Mouse (Mus musculus): ENCODE data around the gene Ptprg.

The Ptprg gene

DNA sequence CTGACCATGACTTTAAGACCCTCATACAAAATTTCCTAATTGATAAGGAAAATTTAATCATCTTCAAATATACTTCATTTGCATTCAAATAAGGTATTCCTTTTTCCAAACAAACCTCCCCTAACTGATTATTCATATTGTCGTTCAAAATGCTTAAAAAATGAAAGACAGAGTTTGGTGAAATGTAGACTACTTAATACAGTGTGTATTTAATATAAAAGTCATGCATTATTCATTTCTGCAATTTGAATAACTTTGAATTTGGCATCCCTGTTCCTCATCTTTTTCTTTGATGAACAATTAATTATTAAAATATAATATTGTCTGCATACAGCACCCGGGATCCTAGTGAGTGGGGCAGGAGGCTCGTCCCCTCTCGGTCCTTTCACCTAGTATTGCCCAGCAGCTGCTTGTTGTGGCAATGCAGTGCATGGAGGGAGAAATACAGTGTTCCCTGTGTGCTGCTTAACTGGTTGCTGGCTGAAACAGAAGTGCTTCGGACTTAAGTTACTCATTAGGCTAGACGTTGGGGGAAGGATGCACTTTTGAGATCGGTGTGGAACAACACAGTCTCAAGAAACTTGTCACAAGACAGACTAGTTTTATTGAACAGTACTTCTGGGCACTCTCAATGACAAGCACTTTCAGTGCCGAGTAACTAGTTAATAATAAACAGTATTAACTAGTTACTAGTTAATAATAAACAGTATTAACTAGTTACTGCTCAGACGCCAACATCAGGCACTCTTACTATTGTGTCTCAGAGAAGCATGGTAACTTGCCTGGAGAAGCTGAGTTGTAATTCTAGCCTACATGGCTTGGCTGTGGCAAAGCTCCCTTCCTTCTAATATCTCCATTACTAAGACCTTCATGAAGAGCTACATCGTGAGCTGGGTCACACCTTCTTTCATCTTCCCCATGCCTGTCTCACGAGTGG is 549.3 kb downstream of the Ptprg start:
- no peak for DNase-seq (ENCODE audit: low spot score)

DNA sequence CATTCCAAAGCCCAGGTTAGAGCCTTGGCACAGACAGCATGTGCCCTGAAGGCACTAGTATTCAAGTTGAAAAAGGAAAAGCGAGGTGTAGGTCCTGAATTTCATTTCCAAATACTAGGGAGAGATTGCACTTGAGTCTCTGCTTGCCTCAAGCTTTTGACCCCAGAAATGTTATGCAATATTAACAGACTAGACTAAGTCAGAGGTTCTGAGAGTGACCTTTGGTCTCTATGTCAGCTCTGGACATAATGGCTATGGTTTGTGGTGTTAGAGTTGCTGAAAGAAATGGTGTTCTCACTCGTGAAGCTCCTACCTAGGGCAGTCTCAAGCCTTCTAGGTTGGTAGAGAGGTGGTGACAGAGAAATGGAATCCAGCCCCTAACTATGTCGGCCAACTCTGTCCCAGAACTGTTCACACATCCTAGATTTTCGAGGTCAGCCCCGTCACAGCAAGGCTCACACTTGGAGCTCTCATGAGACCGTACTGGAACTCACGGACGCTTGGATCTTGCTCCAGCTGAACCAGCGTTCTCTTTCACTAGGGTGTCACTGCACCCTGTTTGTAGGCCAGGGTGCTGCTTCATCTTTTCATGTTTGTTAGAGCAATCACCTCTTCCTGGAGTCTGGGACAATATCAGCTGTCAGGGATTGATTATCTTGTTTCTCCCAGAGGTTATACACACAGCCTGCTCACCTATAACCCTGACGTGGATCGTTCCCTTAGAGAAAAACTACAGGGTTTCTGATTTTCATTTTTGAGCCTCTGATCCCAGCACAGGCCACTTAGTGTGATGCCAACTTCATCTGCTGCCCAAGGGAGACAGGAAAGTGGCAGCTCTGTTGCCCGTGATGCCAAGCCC is 551.2 kb downstream of the Ptprg start:
- DNase-seq (ENCODE audit: low spot score) = no peak

DNA sequence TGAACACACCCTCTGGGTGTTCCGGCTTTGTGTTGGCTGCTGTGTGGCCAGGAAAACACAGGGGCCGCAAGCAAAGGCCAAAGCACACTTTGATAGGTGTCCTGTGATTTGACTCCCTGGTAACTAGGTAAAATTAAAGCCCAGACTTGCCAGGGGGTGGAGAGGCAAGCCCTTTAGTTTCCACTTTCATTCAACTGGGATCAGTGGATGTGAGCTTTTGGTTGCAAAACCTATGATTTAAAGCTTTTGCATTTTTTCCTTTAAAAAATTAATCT is 551.8 kb downstream of the Ptprg start:
- DNase-seq (ENCODE audit: low spot score) = no peak

DNA sequence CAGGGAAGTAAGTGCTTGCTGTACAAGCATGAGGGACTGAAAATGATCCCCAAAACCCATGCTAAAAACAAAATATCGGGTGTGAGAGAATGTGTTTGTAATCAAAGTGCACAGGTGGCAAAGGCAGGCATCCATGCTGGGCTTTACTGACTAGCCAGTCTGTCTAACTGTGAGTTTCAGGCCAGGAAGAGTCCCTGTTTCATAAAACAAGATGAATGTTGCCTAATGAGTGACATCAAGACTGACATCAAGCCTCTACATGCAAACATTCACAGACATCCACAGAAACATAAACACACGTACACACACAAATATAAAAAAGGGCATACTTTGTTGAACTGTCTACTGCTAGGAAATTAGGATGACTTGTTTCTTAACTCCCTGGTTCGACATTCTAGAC is 552.3 kb downstream of the Ptprg start:
- DNase-seq (ENCODE audit: low spot score) = no peak

DNA sequence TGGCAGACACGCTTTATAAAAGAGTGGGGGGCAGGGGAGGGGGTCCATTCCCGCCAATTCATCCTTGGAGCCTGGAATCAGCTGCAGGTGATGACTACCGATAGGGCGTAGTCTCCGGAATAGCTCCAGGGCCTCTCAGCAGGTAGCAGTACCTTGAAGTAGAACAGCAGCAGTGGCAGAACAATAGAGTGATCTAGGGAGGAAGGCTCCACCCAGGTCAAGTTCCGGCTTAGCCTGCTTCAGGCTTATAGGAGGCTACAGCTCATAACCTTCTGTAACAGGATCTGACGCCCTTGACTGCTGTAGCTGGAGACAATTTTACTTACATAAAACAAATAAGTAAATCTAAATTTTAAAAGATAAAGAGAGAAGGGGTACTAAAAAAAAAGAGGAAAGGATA is 554.1 kb downstream of the Ptprg start:
- DNase-seq (ENCODE audit: low spot score) = no peak

DNA sequence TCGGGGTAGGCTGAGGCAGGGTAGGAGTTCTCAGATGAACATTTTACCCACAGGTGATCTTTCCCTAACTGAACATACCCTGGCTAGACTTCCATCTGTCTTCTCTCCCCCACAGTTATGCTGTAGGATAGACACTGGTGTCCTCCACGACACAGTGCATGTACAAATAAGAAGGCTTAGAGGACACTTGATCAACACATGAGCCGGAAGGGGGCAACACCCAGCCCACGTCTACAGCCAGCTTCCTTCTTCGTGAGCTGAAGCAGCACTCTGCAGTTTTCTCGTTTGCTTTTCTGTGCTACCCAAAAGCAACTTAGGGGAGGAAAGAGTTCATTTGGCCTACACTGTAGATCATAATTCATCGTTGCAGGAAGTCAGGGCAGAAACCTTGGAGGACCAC is 554.7 kb downstream of the Ptprg start:
- no peak for DNase-seq (ENCODE audit: low spot score)

DNA sequence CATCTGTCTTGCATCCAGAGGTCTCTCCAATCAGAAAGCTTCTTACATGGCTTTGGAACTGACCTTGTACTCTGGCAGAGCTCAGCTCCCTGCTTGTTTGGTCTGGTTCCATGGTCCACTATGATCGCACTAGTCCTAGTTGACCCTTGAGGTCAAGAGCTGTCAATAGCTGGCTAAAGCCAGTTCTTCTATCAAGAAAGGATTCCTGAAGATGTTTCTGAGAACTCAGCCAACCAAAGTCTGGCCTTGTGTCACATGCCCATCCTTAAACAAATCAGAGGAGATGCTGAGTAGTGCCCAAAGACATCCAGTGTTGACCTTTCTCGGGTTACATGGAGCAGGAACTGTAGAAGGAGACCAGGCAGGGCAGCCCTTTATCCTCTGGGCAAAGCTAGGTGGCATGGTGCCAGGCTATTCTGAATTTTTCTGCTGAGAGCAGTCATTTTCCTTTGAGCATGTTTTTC is 559.2 kb downstream of the Ptprg start:
- DNase-seq (ENCODE audit: low spot score) = no peak

DNA sequence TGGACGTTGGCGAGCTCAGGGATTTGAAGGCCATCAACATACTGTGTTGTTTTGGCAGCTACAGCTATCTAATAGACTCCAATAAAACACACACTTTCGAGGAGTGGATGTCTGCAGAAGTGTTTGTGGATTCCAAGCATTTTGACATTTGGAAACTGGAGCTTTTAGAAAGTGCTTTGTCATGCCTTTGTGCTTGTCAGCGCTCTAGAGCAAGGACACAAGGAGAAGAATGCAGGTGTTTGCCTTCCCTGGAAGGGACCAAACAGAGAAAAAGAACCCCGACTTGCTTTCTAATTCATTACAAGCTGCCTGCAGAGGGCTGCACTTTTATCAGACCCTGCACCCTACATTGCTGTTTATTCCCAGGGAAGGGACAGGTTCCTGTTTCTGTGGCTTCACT is 560.0 kb downstream of the Ptprg start:
- no peak for DNase-seq (ENCODE audit: low spot score)

DNA sequence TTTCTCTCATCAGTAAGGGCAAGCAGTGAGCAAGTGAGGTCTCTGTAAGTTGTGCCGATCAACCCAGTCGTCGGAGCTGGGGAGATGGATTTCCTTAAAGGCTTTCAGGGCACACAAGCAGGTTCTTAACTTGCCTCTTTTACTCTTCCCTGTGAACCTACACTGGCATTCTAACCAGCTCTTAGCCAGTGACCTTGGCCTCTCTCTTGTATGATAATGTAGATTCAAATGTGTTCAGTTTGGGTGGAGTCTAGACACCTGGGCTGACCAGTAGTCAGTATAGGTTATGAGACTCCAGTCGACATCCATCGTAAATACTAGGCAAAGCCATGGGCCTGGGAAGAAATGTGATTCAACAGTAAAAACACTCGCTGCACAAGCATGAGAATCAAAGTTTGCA is 560.7 kb downstream of the Ptprg start:
- no peak for DNase-seq (ENCODE audit: low spot score)

DNA sequence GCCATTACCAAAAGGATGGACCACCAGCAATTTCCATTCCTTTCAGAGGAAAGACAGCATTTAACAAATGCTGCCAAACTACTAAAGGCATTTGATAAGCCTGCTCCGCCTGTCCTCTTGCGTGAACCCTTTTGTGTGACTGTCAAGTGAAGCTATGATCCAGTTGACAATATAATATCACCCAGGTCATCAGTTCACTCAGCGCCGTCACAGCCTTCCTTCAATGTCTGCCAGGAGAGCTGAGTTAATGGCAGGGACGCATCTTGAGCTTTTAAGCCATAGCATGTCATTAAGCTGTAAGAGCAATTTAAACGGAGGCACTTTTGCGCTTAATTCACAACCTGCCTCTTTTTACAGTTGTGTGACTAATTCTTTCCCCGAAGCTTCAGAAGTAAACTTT is 565.9 kb downstream of the Ptprg start:
- no peak for DNase-seq (ENCODE audit: low spot score)

DNA sequence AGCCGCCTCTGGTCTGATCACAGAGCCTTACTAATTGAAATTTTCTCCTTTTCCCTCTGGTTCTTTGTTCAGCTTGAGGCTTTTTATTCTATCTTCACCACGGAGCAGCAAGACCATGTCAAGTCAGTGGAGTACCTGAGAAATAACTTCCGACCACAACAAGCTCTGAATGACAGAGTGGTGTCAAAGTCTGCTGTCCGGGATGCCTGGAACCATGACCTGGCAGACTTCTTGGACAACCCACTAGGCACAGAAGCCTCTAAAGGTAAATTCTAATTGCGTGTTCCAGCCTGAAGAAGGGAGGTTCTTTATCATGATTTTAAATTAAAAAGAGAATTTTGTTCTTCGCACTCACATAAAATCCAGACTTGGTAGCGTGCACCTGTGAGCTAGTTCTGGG is 568.6 kb downstream of the Ptprg start:
- no peak for DNase-seq (ENCODE audit: low spot score)

DNA sequence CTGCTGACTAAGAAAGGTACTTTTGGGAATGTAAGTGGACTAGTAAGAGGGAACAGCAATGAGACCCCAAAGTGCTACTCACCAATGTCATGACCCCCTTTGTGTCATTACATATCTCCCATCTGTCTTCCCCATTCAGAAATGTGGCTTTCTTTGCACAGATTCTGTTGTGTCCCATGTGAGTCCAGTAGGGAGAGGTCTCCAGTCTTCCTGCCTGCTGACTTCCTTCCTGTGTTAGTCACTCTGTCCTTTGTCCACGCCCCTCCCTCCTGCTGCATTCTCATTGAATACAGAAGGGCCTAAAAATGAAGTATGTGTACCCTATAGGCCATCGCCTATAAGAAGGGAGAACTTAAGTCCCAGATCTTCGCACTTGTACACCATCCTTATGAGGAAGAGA is 571.4 kb downstream of the Ptprg start:
- DNase-seq (ENCODE audit: low spot score) = no peak

DNA sequence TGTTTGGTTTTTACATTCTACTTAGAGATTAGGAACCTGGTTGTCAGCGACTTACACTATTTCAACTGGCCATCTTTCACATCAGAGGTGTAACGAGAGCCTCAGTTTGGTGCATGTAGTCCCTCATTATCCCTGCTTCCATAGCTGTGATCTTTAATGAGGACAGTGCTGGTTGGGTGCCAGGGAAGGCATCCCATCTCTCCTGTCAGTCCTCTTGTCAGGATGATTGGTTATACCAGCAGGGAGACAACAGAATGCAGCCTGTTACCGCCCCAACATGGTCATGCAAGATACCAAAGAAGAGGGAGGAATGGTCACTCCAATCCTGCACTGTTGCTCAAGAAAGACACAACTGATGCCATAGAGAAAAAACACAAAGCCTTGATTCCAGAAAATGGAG is 574.6 kb downstream of the Ptprg start:
- no peak for DNase-seq (ENCODE audit: low spot score)

DNA sequence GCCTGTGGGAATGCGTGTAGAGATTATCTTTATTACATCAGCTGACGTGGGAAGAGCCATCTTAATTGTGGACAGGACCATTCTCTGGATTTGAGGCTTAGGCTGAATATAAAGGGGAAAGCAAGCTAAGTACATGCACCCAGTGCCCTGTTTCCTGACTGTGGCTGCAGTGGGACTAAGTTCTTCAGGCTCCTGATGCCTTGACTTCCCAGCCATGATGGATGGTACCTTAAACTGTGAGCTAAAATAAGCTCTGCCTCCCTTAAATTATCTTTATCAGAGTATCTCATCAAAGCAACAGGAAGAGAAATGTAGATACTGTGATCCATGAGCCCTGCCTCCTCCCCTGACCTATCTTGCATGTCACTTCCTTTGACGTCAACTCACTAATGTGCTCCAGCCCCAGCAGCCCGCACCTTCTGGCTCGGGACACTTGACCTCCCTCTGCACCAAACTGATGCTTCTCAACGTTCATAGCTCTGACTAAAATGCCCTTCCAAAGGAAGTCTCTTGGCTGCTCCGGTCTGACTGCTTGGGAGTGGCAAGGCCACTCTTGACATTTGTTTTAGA is 578.8 kb downstream of the Ptprg start:
- no peak for DNase-seq (ENCODE audit: low spot score)

DNA sequence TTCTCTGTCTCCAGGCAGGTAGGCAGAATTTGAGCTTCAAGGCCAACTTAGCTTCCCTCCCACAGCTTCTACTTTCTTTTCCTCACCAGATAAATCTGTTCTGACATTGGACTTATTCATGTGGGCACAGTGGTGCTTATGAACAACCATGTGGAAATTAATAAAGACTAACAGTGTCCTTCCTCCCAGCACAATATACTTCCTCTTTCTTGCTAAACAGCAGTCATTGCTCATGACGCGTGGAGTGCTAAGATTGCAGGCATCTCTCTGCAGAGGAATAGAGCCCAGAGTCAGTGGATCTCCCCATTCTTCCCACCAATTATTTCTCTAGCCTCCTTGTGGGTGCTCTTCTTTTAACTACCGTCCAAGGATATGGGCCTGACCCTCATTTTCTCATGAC is 579.8 kb downstream of the Ptprg start:
- no peak for DNase-seq (ENCODE audit: low spot score)

DNA sequence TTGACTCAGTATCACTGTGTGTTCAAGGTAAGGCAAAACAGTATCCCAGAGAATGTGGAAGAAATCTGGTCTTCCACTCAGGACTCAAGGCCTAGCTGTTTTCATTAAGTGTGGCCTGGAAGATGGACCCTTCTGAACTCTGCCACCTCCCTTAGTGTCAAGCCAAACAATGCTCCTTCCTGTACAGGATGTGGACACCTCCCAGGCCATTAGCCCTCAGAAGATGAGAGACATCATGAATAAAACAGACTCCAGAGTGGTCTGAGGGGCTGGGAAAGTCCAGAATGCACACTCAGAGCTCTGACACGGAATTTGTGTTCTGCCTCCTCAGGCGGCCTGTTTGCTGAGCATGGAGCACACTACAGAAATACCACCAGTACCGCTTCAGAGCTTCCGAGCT is 581.2 kb downstream of the Ptprg start:
- DNase-seq (ENCODE audit: low spot score) = no peak

DNA sequence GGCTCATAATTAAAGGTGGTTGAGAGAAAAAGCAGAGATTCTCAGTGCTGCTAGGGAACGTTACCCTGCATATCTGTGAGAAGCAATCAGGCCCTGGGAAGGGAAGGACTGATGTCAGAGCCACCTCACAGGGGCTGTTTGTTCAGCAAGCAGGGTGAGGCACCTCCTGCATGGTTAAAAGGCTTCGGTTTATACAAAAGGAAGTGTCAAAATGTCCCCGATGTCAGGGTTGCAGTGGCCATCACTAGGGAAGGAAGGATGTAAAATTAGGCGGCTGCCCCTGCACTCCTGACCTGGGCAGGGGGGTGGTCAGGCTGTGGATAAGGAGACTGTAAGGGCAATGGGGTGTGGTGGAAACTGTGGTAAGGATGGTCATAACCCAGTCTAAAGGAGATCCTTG is 583.2 kb downstream of the Ptprg start:
- DNase-seq (ENCODE audit: low spot score) = no peak

DNA sequence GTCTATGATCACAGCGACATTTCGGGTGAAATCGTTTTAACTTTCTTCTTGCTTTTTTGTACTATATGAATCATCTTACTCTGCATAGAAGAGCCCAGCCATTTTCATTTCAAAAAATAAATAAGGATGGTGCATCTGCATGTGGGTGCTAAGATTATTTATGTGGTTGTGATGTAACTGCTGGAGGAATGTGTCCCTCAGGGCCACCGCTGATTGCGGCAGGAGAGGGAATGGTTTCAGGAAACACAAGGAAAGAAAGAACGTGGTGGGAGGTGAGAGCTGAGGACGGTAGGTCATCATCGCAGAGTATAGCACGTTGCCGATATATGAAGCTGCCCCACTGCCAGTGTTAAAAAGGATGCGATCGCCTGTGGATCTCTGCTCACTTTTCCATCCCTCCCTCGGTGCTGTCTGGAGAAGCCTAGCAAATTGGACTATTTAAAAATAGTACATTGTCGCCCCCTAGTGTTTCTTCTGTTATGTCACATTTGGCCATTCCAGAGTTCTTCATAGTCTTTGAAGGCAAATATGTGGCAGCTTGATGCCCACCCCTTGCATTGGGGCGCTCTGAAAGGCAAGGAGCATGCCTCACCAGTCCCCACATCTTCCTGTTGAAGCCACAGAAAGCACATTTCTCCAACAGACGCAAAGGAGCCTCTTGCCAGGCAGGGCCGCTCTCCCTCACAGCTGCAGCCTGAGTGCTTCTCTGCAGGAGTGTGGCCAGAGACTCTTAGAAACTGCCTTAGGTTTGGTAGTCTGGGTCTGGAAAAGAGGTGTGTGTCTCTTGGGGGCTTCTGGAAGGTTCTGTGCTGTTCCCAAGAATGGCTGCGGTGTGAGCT is 586.5 kb downstream of the Ptprg start:
- DNase-seq (ENCODE audit: low spot score) = no peak

DNA sequence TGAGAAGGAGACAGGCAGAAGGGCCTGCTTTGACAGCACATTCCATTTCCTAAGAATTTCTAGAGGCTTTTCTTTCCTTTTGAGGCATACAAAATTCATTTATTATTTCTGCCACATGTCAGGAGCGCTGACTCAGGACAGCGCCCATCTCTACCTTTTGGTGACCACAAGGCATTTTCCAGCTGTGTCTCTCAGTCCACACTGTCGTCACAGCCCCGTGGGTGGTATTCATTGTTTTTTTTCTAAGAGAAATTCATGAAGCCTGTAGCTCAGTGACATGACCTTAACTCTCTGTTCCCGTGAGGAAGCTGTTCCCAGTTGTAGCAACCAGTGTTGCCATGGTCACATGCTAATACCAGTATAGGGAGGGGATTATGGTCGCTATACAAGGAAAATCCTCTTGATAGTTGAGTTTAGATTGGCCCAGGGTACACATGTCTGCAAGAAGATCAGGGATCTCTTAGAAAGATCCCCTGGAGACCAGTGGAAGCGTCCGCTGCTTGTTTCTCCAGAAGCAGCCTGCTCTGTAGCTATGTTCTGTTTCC is 590.7 kb downstream of the Ptprg start:
- DNase-seq (ENCODE audit: low spot score) = no peak

DNA sequence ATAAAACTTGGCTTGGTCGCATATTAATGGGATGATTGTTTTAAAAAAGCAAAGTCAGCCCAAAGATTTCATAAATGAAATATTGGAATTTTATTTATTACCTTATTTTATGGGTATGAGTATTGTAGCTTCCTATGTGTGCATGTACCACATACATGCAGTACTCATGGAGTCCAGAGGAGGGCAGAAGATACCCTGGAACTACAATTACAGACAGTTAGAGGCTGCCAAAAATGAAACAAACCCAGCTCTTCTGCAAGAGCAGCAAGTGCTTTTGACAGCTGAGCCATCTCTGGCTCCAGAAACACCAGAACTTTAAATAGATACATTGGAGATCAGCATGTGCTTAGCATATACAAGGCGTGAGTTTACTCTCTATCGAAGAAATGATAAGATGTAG is 592.6 kb downstream of the Ptprg start:
- DNase-seq (ENCODE audit: low spot score) = no peak

DNA sequence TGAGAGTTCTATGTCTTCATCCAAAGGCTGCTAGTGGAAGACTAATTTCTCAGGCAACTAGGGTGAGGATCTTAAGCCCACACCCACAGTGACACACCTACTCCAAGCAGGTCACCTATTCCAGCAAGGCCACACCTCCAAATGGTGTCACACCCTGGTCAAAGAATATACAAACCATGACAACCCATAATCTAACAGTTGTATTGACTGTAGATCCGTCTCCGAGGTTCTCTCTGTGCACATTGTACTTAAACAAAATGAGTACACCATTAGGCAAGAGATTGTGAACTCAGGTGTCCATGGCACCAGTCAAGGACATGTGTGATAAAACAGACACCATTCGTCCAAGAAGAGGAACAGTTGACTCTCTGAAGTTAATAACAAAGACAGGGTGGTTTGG is 596.2 kb downstream of the Ptprg start:
- no peak for DNase-seq (ENCODE audit: low spot score)

DNA sequence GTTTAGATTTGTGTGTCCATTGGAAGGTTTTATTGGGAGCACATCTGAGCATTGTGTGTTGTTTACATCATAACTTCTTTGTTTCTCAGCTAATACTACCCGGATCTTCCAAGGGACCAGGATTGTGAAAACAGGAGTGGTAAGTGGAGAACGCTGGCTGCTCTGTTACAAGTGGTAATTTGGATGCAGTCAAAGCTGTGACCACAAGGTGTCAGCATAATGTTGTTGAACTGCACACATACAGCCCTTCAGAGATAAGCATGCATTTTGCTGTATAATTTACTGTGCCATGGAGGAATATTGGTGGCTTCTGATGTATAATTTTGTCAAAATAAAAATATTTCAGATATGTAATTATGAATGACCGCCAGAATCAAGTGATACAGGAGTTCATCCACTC is 598.6 kb downstream of the Ptprg start:
- no peak for DNase-seq (ENCODE audit: low spot score)

Measured in spleen, adult 12 weeks (tissue).